Mouse (Mus musculus) liver, adult 2 months (tissue): ENCODE results near the gene Nt5m.

ENCODE experiments used
- CTCF ChIP-seq: fragments of 200-500 bp; IDR thresholded peaks from 2 replicates; pipeline ENCODE4 v1.5.1; 2011; ENCODE audit warnings: low read depth, low read length, control low read depth
- POLR2A ChIP-seq: fragments of 200-500 bp; IDR thresholded peaks from 2 replicates; pipeline ENCODE4 v1.6.1; 2011; ENCODE audit warnings: low read length, control low read depth; ENCODE audit not compliant: insufficient read depth; ENCODE audit errors: extremely low read depth

GRCm38 (mm10) chr11:59860467-59860866 lies 21.2 kb downstream of the Nt5m start:
- TF ChIP-seq CTCF (no peak), POLR2A (no peak)
